Mouse (Mus musculus) ovary, adult 18-20 months (tissue): Measurements from ENCODE around the gene Lrrc66.

Source experiments
- DNase-seq: peaks from one replicate; pipeline ENCODE4 v3.0.0; 2022; ENCODE audit warnings: low spot score, mixed read lengths

The Lrrc66 gene

DNA sequence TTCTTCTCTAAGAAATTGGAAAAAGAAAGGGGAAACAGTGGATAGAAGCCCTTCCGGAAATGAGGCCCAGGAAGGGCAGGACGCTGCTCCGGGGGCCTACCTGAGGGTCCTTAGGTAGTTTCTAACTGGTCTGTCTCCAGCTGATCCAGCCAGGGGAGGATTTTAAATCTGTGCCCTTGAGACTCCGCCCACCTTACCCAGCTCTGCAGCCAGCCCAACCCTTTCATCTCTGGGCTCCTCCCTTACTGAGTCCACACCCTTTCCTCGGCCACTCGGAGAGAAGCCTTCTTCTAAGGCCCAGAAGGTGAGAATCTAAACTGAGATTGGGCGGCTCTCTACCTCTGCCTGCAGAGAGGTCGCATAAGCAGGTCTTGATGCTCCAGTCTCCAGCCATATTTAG lies at the start of gene Lrrc66:
Gene Lrrc66, minus strand, starts transcription at position 236 of the 400 bp plus-strand sequence.
- DNase-seq, result no peak

DNA sequence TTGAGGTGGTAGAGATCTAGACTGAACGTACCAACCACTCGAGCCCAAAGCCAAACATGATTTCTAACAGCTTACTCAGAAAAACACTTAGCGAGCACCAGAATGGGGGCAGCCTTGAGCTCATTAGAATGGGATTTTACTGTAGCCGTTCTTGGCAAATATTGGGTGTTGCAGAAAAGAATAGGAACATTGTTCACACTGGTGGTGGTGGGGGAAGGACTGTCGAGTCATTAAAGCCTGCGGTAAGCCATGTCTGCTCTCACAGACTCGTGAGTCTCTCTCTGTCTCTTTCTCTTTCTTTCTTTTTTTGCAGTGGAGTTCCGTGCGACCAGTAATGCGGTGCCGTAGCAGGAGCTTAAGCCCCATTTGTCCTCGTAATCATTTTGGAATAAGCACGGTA lies 44.3 kb upstream of the Lrrc66 start:
- DNase-seq, result no peak

- DNase-seq, result no peak
Measured at GRCm38 (mm10) chr5:73675604-73676003, 43.3 kb upstream of the Lrrc66 start.

GRCm38 (mm10) chr5:73669386-73669785 lies 37.1 kb upstream of the Lrrc66 start:
- DNase-seq, result no peak

GRCm38 (mm10) chr5:73667877-73668276 lies 35.6 kb upstream of the Lrrc66 start:
- no peak for DNase-seq

DNA sequence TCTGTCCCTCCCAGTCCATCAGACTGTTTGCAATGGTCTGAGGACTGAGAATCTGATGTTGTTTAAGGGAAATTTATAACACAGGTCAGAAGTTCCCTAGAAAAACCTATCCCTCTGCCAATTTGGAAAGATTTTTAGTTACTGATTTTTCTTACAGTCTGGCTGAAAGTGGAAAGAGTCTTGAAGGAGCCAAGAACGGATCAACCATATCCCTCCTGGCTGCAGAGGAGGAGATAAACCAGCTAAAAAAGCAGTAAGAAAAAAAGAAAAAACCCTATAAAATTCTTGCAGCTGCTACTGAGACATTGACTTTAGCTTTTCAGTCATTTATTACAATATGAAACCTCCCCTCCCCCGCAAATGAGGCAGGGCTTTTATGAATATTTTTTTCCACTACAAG lies 34.4 kb upstream of the Lrrc66 start:
- no peak for DNase-seq

DNA sequence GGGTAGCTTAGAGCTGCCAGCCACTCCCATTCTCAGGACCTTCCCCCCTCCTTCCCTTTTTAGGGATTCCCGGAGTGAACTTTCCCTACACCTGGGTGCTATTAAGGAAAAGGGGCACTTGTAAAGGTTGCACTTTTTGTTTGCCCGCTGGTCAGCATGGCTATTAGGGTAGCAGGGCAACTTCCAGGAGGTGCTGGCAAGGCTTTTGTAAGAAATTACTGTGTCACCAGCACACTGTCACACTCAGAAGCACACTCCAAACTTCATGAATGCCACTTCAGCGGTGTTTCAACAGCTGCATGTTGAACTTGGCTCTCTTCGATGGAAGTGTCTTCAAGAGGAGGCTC lies 19.5 kb upstream of the Lrrc66 start:
- DNase-seq, result no peak

DNA sequence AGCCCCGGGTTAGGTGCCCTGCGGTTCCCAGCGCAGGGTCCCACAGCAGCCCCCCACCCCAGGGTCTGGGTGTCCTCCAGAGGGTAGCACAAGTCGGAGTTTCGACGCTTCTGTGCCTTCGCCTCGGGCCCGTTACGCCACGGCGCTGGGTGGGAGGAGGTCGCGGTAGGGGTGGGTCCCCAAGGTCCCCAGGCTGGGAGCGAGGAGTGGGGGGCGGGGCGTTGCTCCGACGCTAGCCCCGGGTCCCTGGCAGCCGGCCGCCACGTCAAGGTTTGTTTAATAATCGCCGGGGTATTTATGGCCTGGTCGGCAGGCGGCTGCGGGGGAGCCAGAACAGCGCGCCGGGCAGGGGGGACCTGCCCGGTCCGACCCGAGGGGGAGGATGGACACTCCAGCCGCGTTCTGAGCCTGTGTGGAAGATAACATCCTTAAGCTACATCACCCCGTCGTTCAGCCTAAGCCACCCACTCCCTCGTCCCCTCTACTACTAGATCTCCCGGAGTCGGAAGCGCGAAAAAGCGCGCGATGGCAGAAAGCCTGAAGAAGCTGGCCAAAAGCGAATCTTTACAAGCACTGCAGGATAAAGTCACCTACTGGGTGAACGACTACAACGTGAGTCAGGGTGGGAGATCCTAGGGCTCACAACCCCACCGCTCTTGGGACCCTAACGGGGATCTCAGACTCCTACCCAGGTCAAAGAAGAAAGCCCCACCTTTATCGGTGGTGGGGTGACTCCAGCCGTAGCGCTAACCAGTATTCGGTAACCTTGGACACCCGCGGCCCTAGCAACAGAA lies 18.9 kb upstream of the Lrrc66 start, which contains the start of gene Spata18:
Gene Spata18, plus strand, starts transcription at position 319 of the 794 bp plus-strand sequence.
- peak; percentile 46 for DNase-seq

- no peak for DNase-seq
Measured at GRCm38 (mm10) chr5:73650365-73650964, 18.1 kb upstream of the Lrrc66 start.

- DNase-seq, result peak; percentile 78
Measured at GRCm38 (mm10) chr5:73647261-73647900, 15.1 kb upstream of the Lrrc66 start, which contains the start of gene Sgcb. Gene Sgcb (minus strand): TSS chr5:73647790.

GRCm38 (mm10) chr5:73642091-73642490 lies 9.8 kb upstream of the Lrrc66 start:
- DNase-seq, result no peak

DNA sequence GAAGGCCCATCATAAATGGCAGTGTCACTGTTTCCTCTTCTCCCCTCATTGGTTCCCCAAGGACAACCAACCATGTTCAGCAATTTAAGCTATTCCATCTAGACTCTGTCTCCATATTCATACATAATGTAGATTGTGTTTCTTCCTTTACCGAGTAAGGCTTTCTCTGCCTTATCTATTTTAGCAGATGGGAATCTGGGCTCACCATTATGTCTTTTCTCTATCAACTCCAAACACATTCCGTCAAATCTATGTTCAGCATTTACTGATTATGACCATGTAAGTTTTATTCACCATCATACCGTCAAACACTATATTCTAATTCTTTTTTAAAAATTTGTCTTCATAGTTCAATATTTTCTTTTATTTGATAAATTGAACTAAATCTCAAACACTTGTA lies 8.7 kb upstream of the Lrrc66 start:
- no peak for DNase-seq

DNA sequence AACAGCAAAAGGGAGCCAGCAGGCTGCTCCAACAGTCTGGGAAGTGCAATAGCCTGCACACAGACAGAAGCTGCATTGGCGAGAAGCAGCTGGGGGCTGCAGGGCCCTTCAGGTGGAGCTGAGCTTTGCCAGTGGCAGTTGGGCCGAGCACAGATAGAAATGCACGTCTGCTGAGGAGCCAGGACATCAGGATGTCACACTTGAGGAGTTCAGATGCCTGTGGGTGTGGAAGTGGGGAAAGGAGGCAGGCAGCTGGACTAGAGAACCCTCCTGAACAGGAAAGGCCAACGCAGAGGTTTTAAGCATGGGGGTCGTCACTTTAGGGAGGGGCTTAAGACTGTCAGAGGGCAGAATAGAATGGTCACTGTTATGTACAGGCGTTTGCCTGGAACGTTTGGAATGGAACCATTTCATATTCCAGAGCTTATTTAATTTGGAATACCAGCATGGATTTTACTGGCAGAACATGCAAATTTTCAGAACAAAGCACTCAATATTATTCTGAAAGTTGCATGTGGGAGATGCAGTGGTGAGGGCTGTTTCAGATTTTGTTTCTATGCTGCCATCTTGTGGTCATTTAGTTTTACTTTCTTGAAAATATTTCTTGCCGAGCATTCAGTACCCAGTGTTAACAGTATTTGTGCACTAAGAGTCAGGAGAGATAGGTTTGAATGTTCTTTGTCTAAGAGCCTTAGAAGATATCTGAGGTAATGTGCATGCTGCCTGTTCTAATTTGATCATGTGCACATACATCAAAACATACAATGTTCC lies 5.2 kb upstream of the Lrrc66 start:
- no peak for DNase-seq

DNA sequence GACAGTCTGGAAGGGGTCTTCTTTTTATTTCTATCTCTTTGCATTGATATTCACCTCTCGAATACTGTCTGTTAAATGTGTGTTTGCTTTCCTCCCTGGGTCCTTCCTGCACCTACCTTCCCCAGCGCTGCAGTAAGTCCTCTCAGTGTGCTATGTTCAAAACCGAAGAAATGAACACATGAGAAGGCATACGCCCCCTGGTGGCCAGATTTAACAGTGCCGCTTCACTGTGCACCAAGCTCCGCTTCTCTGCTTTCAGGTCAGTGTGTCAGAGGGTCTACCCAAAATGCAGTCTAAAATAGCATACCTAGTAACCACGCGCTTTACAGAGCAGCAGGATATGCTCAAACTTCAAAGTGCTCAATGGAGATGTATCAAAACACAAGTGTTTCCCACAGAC lies 815 bp upstream of the Lrrc66 start:
- DNase-seq, result no peak

DNA sequence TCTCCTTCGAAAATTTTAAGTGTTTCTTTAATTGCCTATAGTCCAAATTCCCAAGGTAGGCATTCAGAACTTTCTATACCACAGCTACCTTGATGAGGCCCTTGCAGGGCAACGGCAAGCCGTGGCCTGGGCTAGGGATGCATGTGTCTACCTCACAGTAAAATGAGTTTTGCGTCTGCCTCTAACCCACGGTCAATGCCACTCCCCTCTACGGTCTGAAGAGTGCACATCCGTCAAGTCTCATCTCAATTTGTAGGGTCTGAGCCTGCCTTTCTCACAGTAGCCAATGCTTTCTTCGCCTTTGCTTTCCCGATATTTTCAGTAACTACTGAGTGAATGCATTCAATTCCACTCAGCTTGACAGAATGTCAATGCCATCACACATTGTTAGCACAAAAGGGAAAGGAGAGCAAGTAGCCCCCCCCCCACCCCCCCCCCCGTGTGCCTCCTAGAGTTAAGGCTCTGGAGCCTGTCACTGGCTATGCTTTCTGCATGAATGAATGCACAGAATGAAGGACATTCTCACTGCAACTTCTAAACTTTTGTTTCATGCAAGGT lies 1.2 kb downstream of the Lrrc66 start:
- DNase-seq, result no peak

DNA sequence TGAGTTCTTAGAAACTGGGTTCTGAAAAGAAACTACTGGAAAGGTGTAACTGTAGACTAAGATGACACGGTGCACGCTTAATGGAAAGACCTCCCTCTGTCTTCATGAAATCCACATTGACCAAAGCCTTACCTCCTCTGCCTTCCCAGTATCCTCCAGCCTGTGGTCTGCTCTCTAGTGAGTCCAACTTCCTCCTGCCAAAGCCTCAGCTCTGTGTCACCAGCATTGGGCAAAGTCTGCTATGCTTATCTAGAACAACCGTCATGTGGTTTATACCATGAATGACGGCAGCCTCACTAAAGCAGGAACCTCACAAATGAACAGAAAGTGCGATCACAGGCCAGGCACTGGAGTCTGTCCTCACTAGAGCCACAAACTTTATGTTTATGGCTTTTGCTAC lies 2.2 kb downstream of the Lrrc66 start:
- no peak for DNase-seq

DNA sequence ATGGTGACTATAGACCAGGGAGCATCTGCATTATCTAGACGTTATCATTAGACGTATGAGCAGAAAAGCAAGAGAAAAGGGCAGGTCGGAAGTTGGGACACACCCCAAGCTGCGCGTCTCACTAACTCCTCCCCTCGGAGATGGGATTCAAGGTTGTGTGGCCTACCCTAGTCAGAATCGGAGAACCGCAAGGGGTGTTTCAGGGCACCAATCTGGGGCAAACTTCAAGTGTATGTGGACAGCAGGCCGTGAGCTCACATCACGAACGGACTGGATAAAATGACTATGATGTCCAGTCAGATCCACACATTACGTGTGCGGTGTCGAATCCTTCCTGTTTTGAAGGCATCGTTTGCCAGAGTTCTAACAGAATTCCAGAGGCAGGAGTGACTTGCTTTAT lies 4.3 kb downstream of the Lrrc66 start:
- DNase-seq, result no peak

DNA sequence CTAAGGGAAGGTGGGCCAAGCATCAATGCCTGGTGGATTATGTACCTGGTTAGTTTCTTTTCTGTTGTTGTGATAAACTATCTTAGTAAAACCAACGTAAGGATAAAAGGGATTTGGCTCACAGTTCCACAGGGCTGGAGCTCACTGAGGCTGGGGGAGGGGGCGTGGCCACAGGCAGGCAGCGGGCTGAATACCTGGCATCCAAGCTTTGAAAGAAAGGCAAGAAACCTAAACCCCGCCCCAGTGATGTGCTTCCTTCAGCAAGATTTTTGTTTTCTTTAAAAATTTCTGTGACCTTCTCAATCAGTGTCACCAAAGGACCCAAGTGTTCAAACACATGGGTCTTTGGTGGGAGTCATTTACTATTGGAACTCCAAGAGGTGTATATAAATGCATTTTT lies 4.8 kb downstream of the Lrrc66 start:
- DNase-seq, result no peak

DNA sequence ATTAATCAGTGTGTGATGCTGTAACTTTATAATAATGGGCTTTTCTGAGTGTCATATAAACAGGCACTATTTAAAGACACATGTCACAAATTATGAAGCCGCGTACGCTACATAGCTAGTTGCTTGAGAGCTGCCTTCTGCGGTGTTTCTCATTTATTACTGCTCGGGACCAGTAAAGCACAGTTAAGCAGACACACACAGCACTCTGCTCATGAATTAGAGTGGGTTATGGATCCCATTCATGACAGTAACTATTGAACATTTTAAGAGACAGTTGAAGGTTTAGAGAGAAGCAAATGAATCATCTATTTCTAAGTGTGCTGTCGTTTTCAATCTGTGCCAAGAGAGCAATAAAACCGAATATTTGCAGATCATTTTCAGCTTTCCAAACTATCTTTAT lies 5.5 kb downstream of the Lrrc66 start:
- DNase-seq, result no peak

- DNase-seq, result no peak
Measured at GRCm38 (mm10) chr5:73625505-73625904, 6.8 kb downstream of the Lrrc66 start.

- DNase-seq, result no peak
Measured at GRCm38 (mm10) chr5:73618969-73619368, 13.4 kb downstream of the Lrrc66 start.

GRCm38 (mm10) chr5:73615211-73615610 lies 17.1 kb downstream of the Lrrc66 start:
- no peak for DNase-seq
